Mouse (Mus musculus): Measurements from ENCODE around the gene Olfr1467.

- TF ChIP-seq GATA1 (IDR thresholded peaks at IDR 0.05; ENCODE audit: borderline replicate concordance, low read length) (no peak), CTCF (IDR thresholded peaks at IDR 0.05; ENCODE audit: low read depth, low read length) (no peak), POLR2AphosphoS5 (IDR thresholded peaks at IDR 0.05; ENCODE audit: insufficient replicate concordance, low read depth, low read length) (no peak)
These were observed 23.5 kb upstream of the Olfr1467 start, which contains the start of gene Olfr1466 for GRCm38 (mm10) chr19:13338562-13338961.

All from G1E (cell line).